Mouse (Mus musculus) lung, postnatal 25 days (tissue): Measurements from ENCODE around the gene Dnaaf1.

Source experiments
- DNase-seq: peaks from one replicate; pipeline ENCODE4 v3.0.0; 2022; ENCODE audit warnings: low spot score

Dnaaf1 gene

GRCm38 (mm10) chr8:119571135-119571534 lies 3.9 kb upstream of the Dnaaf1 start:
- no peak for DNase-seq

GRCm38 (mm10) chr8:119572411-119572810 lies 2.6 kb upstream of the Dnaaf1 start:
- DNase-seq = peak; percentile 36

GRCm38 (mm10) chr8:119575366-119575726 lies 311 bp downstream of the Dnaaf1 start:
- DNase-seq = no peak

GRCm38 (mm10) chr8:119579096-119579495 lies 4.1 kb downstream of the Dnaaf1 start:
- no peak for DNase-seq

GRCm38 (mm10) chr8:119580441-119581161 lies 5.6 kb downstream of the Dnaaf1 start:
- no peak for DNase-seq

GRCm38 (mm10) chr8:119585901-119586300 lies 10.9 kb downstream of the Dnaaf1 start:
- no peak for DNase-seq

- DNase-seq = no peak
These were observed 13.3 kb downstream of the Dnaaf1 start for GRCm38 (mm10) chr8:119588321-119588720.

- DNase-seq = no peak
These were observed 13.8 kb downstream of the Dnaaf1 start for GRCm38 (mm10) chr8:119588844-119589243.

- no peak for DNase-seq
These were observed 15.3 kb downstream of the Dnaaf1 start for GRCm38 (mm10) chr8:119590348-119590747.

- DNase-seq = no peak
These were observed 16.4 kb downstream of the Dnaaf1 start for GRCm38 (mm10) chr8:119591456-119591855.

GRCm38 (mm10) chr8:119603771-119604170 lies 28.7 kb downstream of the Dnaaf1 start:
- no peak for DNase-seq

- no peak for DNase-seq
These were observed 29.4 kb downstream of the Dnaaf1 start for GRCm38 (mm10) chr8:119604398-119604803.

- DNase-seq = peak; percentile 93
These were observed 30.0 kb downstream of the Dnaaf1 start, which contains the start of gene Taf1c for GRCm38 (mm10) chr8:119604996-119605395. TSS of gene Taf1c (minus strand) at chr8:119605222.

- DNase-seq = no peak
These were observed 31.2 kb downstream of the Dnaaf1 start for GRCm38 (mm10) chr8:119606224-119606623.

GRCm38 (mm10) chr8:119612471-119612870 lies 37.4 kb downstream of the Dnaaf1 start, which contains the start of gene Adad2:
TSS of gene Adad2 (plus strand) at chr8:119612747.
- DNase-seq = no peak

- no peak for DNase-seq
These were observed 40.1 kb downstream of the Dnaaf1 start for GRCm38 (mm10) chr8:119615096-119615495.

GRCm38 (mm10) chr8:119616358-119616757 lies 41.3 kb downstream of the Dnaaf1 start:
- no peak for DNase-seq

GRCm38 (mm10) chr8:119616811-119617210 lies 41.8 kb downstream of the Dnaaf1 start:
- DNase-seq = no peak

GRCm38 (mm10) chr8:119617586-119617985 lies 42.6 kb downstream of the Dnaaf1 start:
- DNase-seq = no peak

GRCm38 (mm10) chr8:119618887-119619286 lies 43.9 kb downstream of the Dnaaf1 start:
- no peak for DNase-seq

GRCm38 (mm10) chr8:119620116-119620840 lies 45.2 kb downstream of the Dnaaf1 start:
- no peak for DNase-seq

- DNase-seq = no peak
These were observed 45.9 kb downstream of the Dnaaf1 start for GRCm38 (mm10) chr8:119620848-119621465.

GRCm38 (mm10) chr8:119622555-119622954 lies 47.5 kb downstream of the Dnaaf1 start:
- DNase-seq = no peak
